Mouse (Mus musculus): Measurements from ENCODE around the gene Ahcyl2.

- TF ChIP-seq CTCF (IDR thresholded peaks at IDR 0.05; ENCODE audit: low read depth) = no peak
- TF ChIP-seq EP300 (IDR thresholded peaks at IDR 0.05; ENCODE audit: low read depth) = no peak
These were observed 172.6 kb downstream of the Ahcyl2 start for GRCm38 (mm10) chr6:29940428-29940827.
